Mouse (Mus musculus) layer of hippocampus, postnatal 25 days (tissue): ENCODE results near the gene Kat2a. TPM values are rescaled to one million over a fixed set of nuclear protein-coding genes. Genes with fewer than 3 reads are reported as not detected.

Experiments
- DNase-seq, 2 experiments: peaks; one replicate each; pipeline ENCODE4 v3.0.0; 2022; ENCODE audit warnings: mixed read lengths in 2 of 2, low spot score in 1 of 2; ENCODE audit errors: extremely low spot score in 1 of 2
- total RNA-seq, 2 experiments: library from RNA; stranded (reverse); gene quantifications; 2 replicates each; pipeline ENCODE4 v1.2.3; 2021

The Kat2a gene
- total RNA-seq = 10 to 100 TPM; 55.6 to 55.9 TPM

GRCm38 (mm10) chr11:100711783-100712615 is at the start of gene Kat2a:
TSS of gene Kat2a (minus strand) at chr11:100712465.
- DNase-seq = peak; percentile 72 to 75

DNA sequence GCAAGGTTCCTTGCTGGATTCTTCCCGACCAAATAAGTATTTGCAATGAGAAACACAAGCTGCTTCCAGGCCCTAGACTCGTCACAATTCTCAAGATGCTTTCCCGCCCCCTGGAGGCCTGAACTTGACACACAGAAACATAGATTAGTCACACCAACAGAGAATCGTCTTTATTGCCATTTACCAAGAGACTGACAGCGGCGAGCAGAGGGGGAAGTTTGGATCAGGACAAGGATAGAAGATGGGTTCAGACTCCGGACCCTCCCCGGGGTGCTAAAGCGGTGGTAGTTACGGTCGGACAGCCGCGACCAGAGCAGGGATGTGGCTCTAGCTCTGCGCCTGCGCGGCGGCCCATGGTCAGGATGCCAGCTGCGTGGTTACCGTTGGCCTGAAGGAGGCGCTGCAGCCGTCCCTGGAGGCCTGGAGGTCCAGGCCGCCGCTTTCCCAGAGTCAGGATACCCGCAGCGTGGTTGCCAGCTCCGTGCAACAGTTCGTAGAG is 49.3 kb upstream of the Kat2a start:
- DNase-seq = peak; percentile 87

DNA sequence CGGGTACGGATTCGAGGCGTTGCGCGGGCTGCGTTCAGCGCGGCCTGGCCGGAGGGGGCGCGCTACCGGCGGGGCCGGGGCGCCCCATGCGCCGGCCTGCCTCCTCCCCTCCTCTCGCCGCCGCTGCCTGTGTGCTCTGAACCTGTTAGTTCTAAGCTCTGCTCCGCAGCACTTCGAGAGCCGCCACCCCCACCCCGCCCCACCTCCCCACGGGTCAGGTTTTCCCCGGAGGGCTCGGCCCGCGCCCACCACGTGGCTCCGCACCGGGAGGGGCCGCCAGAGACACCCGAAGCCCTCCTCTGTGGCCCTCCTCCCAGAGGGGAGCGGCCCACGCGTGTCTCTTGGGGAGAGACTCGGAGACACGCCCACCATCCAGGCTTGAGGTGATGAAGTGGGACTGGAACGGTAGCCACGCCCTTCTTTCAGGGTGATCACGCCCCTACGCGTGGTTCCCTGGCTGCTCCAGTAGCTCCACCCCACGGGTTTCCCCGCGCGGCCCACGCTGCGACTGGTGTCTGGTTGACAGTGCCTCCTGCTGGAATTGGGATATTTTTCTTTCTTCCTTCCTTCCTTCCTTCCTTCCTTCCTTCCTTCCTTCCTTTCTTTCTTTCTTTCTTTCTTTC is 47.5 kb upstream of the Kat2a start, which contains the start of gene Kcnh4:
Gene Kcnh4 (minus strand): TSS at position 332 of the 623 bp plus-strand sequence.
- DNase-seq = peak; percentile 48 to 70

DNA sequence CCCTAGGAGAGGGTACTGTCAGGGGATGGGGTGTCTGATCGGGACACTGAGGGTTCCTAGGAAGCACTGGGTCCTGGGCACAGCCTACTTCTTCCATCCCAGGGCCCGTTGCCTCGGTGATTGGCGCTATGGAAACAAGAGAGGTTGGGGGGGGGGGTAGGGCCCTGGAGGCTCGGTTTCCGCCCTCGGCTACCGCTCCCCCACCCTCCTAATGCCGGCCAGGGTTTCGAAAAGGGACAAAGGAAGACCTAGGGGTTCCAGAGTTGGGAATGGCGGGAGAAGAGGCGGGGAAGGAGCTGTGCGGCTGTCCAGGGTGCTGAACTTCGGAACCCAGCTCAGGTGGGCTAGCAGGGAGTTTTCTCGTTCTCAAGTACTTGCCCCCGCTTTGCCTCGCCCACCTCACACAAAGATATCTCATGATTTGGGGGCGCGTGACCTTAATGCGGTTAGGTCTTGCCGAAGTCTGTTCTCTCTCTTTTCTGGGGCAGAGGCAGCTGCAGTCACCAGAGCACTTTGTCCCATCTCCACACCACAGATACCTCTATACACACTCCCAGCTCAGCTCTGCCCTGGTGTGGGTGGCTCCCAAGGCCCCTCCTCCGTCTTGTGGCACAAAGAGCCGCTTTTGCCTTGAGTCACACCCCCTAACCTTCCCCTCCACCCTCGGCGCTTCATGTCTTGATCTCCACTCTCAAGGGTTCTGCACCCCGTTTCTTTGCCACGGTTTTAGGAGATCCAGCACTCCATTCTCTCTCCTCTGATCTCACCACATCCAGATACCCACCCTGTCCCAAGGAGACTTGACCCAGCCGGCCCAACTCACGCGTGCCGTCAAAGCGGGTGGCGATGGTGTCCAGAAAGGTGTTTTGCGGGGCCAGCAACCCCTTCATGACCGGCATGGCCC is 46.7 kb upstream of the Kat2a start:
- peak in 1 of 2 experiments; percentile 28 for DNase-seq

DNA sequence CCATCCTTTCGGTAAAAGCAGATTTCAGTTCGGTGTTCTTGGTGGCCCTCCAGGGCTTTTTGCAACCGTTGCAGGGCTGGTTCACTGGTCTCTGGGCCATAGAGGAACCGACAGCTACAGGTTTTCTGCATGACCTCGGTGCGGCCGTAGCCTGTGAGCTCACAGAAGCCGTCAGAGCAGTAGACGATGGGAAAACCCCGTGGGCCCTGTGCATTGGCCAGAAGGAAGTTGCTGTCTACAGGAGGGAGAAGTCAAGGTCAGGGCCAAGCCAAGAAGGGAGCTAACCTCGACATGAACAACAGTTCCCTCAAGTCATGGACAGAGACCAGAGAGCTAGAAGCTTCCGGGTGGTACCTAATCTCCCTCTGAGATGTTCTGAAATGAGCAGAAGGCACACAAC is 45.3 kb upstream of the Kat2a start:
- DNase-seq = no peak

DNA sequence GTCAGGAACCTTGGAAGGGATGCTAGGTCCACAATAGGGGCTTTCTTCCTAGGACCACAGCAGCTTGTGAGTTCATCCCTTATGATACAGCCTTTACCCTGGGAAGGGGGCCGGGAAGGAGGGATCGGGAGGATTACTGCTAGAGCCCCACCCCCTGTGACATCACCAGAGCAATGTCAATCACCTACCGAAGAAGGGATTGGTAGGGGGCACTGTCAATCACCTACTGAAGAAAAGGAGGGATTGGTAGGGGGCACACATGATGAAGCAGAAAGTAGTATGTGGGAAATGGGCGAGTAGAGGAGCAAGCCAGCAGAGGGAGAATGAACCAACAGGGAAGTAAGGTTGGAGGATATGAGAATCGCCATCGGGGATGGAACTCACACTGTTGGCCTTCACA is 44.2 kb upstream of the Kat2a start:
- DNase-seq = no peak

GRCm38 (mm10) chr11:100754693-100755057 is 42.4 kb upstream of the Kat2a start:
- DNase-seq = no peak

DNA sequence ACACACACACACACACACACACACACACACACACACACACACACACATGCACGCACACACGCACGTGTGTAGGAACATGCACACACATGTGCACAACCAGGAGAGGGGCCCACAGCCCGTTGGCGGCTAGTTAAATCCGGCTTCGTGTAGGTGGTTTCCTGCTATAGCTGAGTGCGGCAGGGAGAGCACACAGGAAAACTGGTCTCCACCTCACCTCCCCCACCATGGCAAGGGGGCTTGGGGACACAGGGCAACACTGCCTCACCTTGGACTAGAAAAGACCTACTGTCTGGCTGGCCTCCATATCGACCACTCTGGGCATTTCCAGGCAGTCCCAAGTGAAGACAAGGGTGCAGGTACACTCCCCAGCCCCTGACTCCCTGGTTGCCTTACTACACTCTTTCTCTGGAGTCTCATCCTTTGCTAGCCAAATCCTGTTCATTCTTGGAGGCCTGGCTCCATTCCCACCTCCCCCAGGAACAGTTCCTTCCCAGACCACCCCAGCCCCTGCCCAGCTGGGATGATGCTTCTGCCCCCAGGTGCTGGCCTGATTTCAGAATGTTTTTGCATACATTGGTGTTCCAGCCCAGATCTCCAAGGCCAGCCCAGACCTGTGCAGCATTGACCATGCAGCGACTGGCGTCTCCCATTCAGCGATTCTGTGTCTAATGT is 41.9 kb upstream of the Kat2a start:
- DNase-seq = no peak

DNA sequence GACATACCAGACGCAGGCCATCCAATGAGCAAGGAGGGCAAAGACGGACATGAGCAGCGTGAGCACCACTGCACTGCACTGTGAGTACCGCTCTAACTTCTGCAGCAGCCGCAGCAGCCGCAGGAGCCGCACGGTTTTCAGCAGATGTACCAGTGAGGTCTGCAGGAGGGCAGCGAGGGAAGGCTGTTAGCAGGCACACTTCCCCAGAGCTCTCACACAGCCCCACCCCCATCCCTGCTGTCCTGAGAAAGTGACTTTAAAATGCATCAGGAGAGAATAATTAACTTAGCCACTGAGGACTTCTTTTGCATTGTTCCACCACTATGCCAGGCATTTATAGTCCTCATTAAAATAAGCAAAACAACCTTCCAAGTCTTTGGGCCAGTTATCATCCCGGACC is 40.0 kb upstream of the Kat2a start:
- no peak for DNase-seq

GRCm38 (mm10) chr11:100750127-100750526 is 37.9 kb upstream of the Kat2a start:
- no peak for DNase-seq

GRCm38 (mm10) chr11:100749469-100749868 is 37.2 kb upstream of the Kat2a start:
- DNase-seq = no peak

DNA sequence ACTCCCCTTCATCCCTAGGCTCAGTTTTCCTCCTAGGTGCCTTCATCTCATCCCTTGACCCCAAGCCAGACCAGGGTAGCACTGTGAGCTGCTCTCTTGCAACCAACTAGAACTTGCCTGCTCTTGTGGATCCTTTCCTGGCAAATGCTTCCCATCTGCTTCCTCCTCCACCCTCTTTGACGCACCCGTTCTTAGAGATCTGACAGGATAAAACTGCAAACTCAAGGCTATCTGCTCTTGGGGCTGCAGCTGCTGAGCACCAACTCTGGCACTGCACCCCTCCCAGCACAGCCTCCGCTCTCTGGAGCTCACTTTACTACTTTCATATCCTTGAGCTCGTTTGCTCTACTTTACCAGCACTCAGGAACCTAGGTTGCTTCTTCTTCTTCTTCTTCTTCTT is 36.4 kb upstream of the Kat2a start:
- DNase-seq = no peak

DNA sequence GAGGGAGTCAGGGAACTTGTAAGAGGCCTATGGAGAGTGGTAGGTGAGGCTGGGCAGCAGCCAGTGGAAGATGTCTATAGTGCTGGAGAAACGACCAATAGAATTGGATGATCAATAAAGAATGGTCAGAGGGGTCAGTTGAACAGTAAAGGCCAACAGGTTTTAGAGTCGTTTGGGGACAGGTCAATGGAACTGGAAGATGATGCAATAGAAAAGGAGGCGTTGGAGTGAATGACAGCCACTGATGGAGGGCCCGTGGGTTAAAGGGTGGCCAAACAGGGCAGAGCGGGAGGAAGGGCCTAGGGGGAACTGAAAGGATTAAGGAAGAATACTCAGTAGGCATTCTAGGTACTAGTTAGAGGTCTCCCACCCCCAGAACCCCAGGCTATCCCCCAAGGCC is 34.8 kb upstream of the Kat2a start:
- no peak for DNase-seq

- DNase-seq = no peak
Observed at GRCm38 (mm10) chr11:100746546-100746945, 34.3 kb upstream of the Kat2a start.

- DNase-seq = peak; percentile 29 to 58
Observed at GRCm38 (mm10) chr11:100745085-100745484, 32.8 kb upstream of the Kat2a start.

GRCm38 (mm10) chr11:100741348-100741747 is 29.1 kb upstream of the Kat2a start:
- DNase-seq = no peak

GRCm38 (mm10) chr11:100738749-100739148 is 26.5 kb upstream of the Kat2a start:
- DNase-seq = no peak

DNA sequence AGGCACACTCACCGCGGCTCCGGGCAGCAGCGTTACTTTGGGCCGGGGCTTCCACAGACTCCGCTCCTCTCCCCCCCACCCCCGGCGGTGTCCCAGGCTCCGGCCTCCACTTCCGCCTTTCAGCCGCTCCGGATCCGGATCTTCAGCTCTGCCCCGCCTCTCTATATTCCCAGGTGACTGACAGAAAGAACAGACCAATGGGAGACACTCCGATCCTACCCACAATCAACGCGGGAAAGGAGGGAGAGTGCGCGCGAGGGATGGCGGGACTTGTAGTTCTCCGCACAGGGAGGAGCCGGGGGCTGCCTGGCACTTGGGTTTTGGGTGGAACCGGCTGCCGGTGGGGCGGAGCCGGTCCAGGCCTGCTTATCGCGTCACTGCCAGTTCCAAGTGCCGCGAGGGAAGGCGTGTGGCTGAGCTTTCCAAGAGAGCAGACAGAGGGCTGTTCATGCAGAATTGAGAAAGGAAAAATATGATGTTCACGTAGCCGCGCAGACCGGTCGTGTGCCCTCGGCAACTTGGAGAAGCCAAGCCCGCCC is 25.9 kb upstream of the Kat2a start, which contains the start of gene Rab5c:
Gene Rab5c (minus strand): TSS at position 150 of the 539 bp plus-strand sequence.
- DNase-seq = peak; percentile 90 to 93

GRCm38 (mm10) chr11:100737105-100737733 is 25.0 kb upstream of the Kat2a start:
- DNase-seq = no peak
